Mouse (Mus musculus) layer of hippocampus, adult 2 months (tissue): ENCODE measurements at regions not wholly inside any gene's neighbourhood (a gene's known extent, or its start where the extent isn't known, plus 50 kb on each side); places are given as distances from the start of the nearest gene placed in this dataset.

Experiments used
- DNase-seq, 2 experiments: peaks; one replicate each; pipeline ENCODE4 v3.0.0; 2022; ENCODE audit warnings: low spot score in 2 of 2
- H3K27ac ChIP-seq: fragments of 200-600 bp; 2 replicates; pipeline ENCODE4 v1.8.1; 2022
- H3K4me3 ChIP-seq: fragments of 200-600 bp; 2 replicates; pipeline ENCODE4 v1.8.1; 2022; ENCODE audit warnings: mild to moderate bottlenecking
- CTCF ChIP-seq: fragments of 200-600 bp; conservative IDR thresholded peaks from 2 replicates; pipeline ENCODE4 v1.8.1; 2022; ENCODE audit warnings: antibody characterized with exemption, mild to moderate bottlenecking, moderate library complexity

DNA sequence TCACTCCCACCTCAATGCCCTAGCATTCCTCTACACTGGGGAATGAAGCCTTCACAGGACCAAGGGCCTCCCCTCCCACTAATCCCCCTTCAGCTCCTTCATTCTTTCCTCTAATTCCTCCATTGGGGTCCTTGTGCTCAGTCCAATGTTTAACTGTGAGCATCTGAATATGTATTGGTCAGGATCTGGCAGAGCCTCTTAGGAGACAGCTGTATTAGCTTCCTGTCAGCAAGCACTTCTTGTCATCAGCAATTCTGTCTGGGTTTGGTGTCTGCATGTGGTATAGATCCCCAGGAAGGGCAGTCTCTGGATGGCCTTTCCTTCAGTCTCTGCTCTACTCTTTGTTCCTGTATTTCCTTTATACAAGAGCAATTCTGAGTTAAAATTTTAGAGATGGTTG lies 426.8 kb upstream of the 2610001J05Rik start:
- TF ChIP-seq CTCF = no peak

DNA sequence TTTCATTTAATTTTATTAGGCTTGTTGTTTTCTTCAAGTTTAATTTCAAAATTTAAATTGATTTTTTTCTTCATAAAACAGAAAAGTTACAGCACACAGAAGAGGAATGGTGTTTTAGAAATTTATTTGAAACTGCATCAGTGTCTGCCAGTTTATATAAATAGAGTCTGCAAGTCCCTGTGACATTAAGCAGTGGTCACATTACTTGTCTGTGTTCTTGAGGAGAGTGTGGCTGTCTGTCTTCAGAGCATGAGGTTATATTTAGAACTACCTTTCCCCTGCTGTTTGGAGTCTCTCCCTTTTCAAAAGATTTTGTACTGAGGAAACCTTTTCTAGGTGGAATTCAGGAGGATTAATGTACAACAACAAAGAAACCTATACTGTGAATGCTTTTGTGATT lies 426.1 kb upstream of the 2610001J05Rik start:
- no peak overlapping the region for H3K4me3 ChIP-seq
- H3K27ac ChIP-seq = no peak overlapping the region
- TF ChIP-seq CTCF = no peak
- no peak for DNase-seq

More for the DNA sequence above, 426.8 kb upstream of the 2610001J05Rik start:
- no peak for DNase-seq
- Histone ChIP-seq H3K27ac (no peak overlapping the region), H3K4me3 (no peak overlapping the region)

DNA sequence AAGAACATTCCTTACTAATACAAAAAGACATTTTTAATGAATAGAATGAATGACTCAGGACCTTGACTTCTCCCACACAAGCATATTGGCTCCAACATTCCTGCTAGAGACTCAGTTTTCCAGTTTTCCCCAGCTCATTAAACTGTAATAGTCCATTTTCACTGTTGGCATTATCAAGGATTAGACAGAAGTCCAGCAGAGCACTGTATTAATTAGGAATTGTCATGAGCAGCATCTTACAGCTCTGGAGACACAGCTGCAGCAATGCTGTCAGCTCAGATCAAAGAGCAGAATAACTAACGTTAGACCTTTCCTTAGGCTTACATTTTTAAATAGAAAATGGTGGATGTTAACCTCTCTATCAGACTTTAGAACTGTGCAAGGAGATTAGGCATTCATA lies 419.5 kb upstream of the 2610001J05Rik start:
- no peak for DNase-seq
- TF ChIP-seq CTCF = no peak
- Histone ChIP-seq H3K4me3 (no peak overlapping the region), H3K27ac (no peak overlapping the region)

DNA sequence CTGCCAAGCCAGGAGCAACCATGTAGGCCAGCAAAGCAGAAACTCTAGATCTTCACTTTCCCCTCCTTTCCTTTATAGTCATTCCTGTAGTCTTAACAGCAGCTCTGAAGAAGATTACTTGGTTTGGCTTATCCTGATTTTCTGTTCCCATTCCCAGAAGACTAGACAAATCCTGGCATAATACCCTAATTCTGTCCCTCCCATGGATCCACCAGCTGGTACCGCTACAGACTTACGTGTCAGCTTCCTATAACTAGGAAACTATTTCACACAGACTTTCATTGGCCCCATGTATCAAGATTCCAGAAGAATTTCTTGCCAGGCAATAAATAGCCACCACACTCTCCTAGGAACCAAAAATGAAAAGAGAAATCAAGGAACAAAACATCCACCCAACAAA lies 410.2 kb upstream of the 2610001J05Rik start:
- DNase-seq = no peak
- no peak overlapping the region for H3K4me3 ChIP-seq
- no peak overlapping the region for H3K27ac ChIP-seq
- no peak for TF ChIP-seq CTCF

DNA sequence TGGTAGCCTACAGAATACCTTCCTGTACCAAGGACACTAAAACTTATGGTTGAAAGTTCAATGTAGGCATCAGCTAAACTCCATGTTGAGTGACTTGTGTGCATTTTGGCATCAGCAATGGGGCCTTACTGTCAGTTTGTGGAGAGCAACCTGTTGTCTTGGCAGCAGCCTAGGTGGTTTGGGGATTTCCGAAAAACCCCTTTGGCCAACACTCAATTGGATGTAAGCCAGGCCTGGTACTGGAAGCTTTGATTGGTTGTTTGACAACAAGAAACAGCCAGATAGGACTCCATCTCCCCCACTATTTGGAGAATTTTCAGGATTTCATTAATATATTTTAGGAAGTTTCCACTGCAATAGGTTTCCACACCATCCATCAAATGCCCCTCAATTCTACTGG lies 390.6 kb upstream of the 2610001J05Rik start:
- no peak for DNase-seq
- TF ChIP-seq CTCF = no peak
- Histone ChIP-seq H3K27ac (no peak overlapping the region), H3K4me3 (no peak overlapping the region)

DNA sequence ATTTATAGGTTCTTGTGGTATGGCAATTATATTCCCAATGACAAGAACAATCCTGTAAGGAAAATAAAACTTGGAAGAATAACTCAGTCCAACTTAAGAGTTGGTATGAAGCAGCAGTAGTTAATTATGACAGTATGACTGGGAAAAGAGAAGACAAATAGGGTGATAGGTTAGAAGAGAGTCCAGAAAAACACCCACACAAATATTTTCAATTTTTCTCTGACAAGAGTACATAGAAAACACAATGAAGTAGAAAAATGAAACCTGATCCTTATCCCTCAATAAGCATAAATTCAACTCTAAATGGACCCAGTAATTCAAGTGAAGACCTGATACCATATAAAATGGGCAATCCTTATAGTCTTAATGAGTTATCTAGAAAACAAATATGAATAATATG lies 369.0 kb upstream of the 2610001J05Rik start:
- no peak for DNase-seq
- TF ChIP-seq CTCF = no peak
- H3K4me3 ChIP-seq = no peak overlapping the region

DNA sequence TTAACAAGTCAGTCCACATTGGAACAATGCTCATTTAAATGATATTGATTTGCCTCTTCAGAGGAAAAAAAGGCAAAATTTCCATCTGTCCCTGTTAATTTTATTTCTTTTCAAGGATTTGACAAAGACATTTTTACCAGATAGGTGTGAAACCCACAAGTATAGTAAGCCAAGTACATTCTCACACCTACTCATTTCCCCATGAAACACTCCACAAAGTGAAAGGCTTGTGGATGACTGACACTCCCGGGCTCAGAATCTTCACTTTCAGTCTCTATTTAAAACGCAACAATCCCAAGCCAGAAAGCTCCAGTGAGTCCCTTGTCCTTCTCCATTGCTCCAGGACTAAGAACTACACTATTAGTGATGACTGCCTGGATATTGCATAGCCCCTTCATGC lies 367.8 kb upstream of the 2610001J05Rik start:
- no peak for DNase-seq
- H3K27ac ChIP-seq = no peak overlapping the region
- H3K4me3 ChIP-seq = no peak overlapping the region
- TF ChIP-seq CTCF = no peak

More for the DNA sequence above, 369.0 kb upstream of the 2610001J05Rik start:
- H3K27ac ChIP-seq = no peak overlapping the region

DNA sequence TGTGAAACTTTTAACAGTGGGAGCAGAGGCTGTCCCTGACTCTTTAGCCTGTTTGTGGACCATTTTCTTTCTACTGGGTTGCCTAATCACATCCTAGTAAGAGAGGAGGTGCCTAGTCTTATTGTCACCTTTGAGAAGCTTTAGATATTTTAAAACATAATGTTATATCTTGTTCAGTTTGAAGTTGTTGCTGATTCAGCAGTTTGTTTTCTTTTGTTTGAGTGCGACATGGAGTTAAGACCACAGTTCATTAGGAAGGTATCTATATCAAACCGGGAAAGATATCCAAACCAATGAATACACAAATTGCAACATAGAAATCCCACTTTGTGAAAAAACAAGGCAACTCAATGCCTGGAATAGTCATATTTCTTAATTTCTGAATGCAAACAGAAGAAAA lies 359.5 kb upstream of the 2610001J05Rik start:
- no peak for TF ChIP-seq CTCF
- Histone ChIP-seq H3K27ac (no peak overlapping the region), H3K4me3 (no peak overlapping the region)
- DNase-seq = no peak

DNA sequence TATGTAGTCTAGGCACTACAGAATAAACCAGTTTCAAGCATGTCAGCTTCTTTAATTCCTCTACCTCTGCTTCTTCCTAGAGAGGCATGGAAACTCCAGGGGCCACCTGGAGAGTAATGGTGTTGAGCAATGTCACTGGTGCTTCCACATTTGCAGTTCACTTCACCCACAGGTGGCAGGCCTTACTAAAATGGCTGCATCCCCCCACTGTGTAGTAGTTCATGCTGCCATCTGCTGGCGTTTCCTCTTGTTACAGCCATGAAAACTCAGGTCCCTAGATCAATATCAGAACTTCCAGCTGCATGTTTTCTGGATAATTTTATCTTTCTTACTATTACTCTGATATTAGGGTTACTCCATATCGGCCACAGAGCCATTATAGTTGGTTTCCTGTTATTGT lies 336.2 kb upstream of the 2610001J05Rik start:
- peak; percentile 10 to 54 for DNase-seq
- TF ChIP-seq CTCF = peak; percentile 80
- no peak overlapping the region for H3K27ac ChIP-seq
- no peak overlapping the region for H3K4me3 ChIP-seq

DNA sequence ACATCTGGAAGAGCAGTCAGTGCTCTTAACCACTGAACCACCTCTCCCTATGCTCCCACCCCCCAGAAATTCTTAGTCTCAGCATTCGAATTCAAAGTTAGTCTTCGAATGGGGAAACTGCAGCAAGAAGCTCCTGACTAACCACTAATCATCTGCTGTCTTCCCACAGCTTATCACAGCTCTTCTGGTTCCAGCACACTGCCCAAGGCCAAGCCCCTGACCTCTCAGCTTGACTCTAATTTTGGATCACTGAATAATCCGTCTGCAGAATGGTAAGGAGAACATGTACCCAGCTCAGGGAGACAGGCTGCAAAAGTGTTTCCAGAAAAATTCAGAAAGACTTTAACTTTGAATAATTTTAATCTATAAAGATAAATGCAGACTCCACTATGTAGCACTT lies 325.8 kb upstream of the 2610001J05Rik start:
- TF ChIP-seq CTCF = no peak
- DNase-seq = no peak
- no peak overlapping the region for H3K27ac ChIP-seq
- H3K4me3 ChIP-seq = no peak overlapping the region

DNA sequence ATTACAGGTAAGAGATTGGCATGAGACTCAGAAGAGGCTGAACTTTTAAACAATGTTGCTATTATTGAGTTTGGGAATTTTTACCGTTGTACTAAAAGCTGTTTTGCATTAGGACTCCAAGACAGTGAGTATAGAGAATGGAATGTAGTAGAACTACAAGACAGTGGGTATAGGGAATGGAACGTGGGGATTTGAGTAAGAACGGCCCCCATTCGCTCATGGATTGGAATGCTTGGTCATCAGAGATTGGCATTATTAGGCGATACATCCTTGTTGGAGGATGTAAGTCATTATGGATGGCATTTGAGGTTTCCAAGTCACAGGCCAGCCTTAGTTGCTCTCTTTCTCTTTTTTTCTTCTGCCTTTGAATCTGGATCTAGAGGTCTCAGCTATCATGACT lies 324.0 kb upstream of the 2610001J05Rik start:
- TF ChIP-seq CTCF = no peak
- H3K27ac ChIP-seq = no peak overlapping the region
- H3K4me3 ChIP-seq = no peak overlapping the region
- no peak for DNase-seq

DNA sequence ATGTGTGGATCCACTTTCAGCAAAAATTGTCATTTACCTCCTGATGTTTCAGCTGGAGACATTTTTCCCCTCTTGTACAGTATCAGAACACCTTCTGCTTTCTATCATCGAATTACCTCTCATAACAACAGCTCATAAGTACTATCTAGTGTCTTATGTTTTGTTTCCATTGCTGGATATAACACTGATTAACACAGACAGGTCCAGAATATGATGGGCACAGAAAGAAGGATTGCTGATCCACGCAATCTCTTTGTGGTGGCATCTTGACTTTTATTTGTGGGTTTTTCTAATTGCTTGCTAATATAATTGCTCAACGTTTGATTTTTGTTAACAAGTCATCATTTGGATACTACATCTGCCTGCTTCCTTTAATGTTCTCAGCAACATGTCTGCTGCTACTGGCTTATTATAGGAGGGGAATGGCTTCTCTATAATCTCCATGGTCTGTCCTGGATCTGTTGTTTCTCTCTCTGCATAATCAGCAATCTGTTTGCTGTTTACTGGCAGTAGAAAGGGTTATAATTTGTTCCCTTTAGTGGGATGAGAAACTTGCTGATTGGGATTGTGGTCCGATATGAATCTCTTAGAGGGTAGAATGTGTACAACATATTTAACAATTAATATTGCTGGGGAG lies 320.2 kb upstream of the 2610001J05Rik start:
- Histone ChIP-seq H3K4me3 (no peak overlapping the region), H3K27ac (peak overlapping the region; percentile 6; the same call in 1 of the 2 replicates)
- peak in 1 of 2 experiments; percentile 29 for DNase-seq
- TF ChIP-seq CTCF = no peak

DNA sequence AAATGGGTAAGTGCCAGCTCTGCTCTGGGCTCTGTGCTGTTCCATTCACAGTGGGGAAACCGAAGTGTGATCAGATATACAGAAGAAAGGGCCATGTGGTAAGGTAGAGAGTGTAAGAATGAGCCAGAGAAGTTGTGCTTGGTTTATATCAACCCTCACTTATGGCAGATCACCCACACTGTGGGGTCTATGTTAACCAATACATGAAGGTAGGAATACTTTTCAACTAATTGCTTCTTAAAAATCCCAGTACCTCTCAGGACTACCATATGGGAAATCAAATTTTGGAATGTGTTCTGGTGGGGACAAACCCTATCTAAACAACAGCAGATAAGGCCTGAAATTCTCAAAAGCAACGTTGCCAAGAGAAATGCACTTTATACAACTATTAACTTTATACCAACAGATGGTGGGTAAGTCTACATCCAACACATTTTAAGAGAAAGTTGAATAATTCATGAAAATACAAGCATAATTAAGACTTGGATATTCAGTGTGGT lies 314.7 kb upstream of the 2610001J05Rik start:
- no peak overlapping the region for H3K4me3 ChIP-seq
- DNase-seq = peak in 1 of 2 experiments; percentile 25
- TF ChIP-seq CTCF = no peak
- H3K27ac ChIP-seq = 0 out of 2 replicates have a peak overlapping the region, but pooled peaks have one; percentile 18

DNA sequence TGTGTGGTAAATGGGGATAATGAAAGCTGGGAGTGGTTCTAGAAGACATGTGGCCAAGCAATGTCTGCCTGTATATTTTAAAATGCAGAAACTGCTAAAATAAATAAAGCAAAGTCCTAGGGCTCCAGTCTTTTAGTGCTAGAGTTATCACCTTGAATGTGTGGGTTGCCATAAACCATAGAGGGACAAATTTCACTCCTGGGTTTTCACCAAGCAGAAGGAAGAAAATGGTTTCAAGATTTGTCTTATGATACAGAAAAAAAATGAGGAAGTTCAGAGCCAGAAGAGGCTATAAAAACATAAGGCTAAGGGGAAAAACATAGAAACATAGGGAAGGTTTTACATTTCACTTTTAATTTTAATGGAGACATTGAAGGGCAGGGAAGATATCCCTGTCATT lies 276.1 kb upstream of the 2610001J05Rik start:
- TF ChIP-seq CTCF = no peak
- no peak overlapping the region for H3K4me3 ChIP-seq
- no peak overlapping the region for H3K27ac ChIP-seq
- no peak for DNase-seq
